ENCODE assay signal across 16 mouse cellular contexts in genomic region chr2:76504989-76505388, GRCm38 (mm10).
"Had no signal": no experiment of that assay in that cellular context is flagged by ENCODE, and none has a peak within 500 bp of the region (broad histone marks: within the 10 kb centered on the region; RNA-seq: fewer than 3 reads in every experiment).

No protein-coding gene starts in this region.

- H3K9me3 ChIP-seq: heart, embryonic 10.5 days; hindbrain, embryonic 15.5 days; limb, embryonic 13.5 days; limb, embryonic 15.5 days; liver, embryonic 12.5 days had no signal

- ATAC-seq: hindbrain, postnatal 0 days; liver, embryonic 12.5 days had no signal

- H3K4me2 ChIP-seq: heart, embryonic 12.5 days; hindbrain, embryonic 13.5 days; hindbrain, embryonic 15.5 days; limb, embryonic 13.5 days; limb, embryonic 15.5 days; liver, embryonic 12.5 days had no signal

- H3K27ac ChIP-seq: gastrocnemius, adult 2 months; heart, embryonic 10.5 days; hindbrain, embryonic 13.5 days; hindbrain, embryonic 15.5 days; hindbrain, postnatal 0 days; limb, embryonic 13.5 days; limb, embryonic 15.5 days; liver, embryonic 12.5 days; liver, embryonic 14.5 days had no signal

- H3K4me1 ChIP-seq: heart, embryonic 10.5 days; heart, embryonic 12.5 days; hindbrain, embryonic 13.5 days; hindbrain, embryonic 15.5 days; limb, embryonic 13.5 days; limb, embryonic 15.5 days; liver, embryonic 12.5 days had no signal

- H3K4me3 ChIP-seq: gastrocnemius, adult 2 months; heart, embryonic 10.5 days; heart, embryonic 12.5 days; hindbrain, embryonic 13.5 days; hindbrain, embryonic 15.5 days; limb, embryonic 13.5 days; limb, embryonic 15.5 days; liver, embryonic 12.5 days had no signal

- H3K36me3 ChIP-seq: heart, embryonic 10.5 days; heart, embryonic 12.5 days; hindbrain, embryonic 13.5 days; hindbrain, embryonic 15.5 days; limb, embryonic 13.5 days; limb, embryonic 15.5 days; liver, embryonic 12.5 days had no signal

- DNase-seq: gastrocnemius, adult 2 months; gastrocnemius, postnatal 10 days; gastrocnemius, postnatal 25 days; heart, adult 18-20 months; heart, postnatal 10 days; kidney, adult 11 months; left cerebral cortex, postnatal 4 days had no signal

- H3K27me3 ChIP-seq: heart, embryonic 12.5 days; hindbrain, embryonic 13.5 days; hindbrain, embryonic 15.5 days; limb, embryonic 13.5 days; limb, embryonic 15.5 days; liver, embryonic 12.5 days had no signal

- H3K9ac ChIP-seq: heart, embryonic 12.5 days; hindbrain, embryonic 13.5 days; hindbrain, embryonic 15.5 days; limb, embryonic 13.5 days; limb, embryonic 15.5 days; liver, embryonic 12.5 days; liver, embryonic 14.5 days had no signal
